Mouse (Mus musculus) embryo, embryonic 9.5 days (tissue): ENCODE measurements around the gene Asl.

Source experiments
- DNase-seq: peaks from one replicate; pipeline ENCODE4 v3.0.0-alpha.2; 2017; ENCODE audit errors: extremely low spot score

Asl gene

DNA sequence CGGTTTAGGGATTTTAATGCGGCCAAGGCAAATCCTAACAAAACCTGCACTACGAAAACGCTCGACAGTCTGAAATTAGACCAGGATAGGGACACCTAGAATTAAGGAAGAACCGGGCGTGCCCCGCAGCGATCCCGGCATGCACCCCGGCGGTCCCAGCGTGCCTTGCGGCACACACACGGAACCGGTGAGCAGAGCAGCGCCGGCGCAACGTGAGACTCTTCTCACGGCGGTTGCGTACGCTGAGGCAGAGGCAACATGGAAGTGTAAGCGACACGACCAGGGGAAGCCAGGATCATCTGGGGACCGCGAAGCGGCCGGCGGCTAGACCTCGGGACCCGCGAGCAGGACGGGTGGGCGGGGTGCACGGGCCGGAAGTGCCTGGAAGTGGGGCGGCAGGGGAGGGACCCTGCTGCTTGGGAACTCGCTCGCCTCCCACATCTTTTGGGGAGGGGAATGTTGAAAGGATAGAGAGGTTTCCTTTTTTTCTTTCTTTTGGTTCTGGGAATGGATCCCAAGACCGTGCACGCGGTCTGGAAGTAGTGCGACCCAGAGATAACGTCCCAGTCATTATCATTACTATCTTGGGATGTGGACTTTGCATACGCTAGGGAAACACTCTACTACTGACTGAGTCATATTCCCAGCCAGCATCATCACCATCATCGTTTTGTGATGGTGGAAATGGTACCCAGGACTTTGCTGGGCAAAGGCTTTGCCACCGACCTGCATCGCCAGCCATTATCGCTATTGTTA lies at the start of gene Asl, which contains the start of gene Crcp:
TSS of gene Asl (minus strand) at position 106 of the 756 bp plus-strand sequence.
TSS of gene Crcp (plus strand) at position 149 of the 756 bp plus-strand sequence.
- DNase-seq, result peak; percentile 87

DNA sequence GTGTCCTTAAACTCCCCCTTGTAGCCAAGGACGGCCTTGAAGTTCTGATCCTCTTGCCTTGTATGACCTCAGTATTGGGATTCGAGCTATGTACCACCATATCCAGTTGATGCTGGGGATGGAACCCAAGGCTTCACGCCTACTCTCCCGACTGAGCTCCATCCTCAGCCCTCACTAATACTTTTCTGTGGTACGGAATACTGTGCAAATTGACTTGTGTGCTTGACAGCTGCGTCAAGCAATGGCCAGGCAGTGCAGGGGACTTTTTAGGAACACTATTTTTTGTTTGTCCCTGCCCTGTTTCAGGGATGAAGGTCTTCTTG lies 49.7 kb upstream of the Asl start:
- no peak for DNase-seq

- DNase-seq, result no peak
Observed at GRCm38 (mm10) chr5:130078096-130078833, 49.2 kb upstream of the Asl start.

DNA sequence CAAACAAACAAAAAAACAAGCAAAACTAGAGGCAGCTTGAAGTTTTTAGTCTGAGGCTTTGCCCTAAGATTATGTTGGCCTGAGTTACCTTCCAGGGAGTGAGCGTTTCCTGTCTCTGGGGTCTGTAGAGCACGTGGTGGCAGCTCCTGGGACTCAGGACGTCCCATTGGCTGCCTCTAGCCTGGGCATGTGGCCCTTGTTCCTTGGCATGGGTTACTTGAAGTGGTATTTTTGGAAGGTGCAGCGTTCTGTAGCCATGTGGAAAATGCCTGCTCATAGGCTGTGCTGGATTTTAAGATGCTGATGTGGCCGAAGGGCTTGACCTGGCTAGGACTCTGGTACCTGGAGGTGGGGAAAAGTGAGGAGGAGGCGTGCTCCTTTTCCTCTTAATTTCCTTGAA lies 47.3 kb upstream of the Asl start:
- no peak for DNase-seq

DNA sequence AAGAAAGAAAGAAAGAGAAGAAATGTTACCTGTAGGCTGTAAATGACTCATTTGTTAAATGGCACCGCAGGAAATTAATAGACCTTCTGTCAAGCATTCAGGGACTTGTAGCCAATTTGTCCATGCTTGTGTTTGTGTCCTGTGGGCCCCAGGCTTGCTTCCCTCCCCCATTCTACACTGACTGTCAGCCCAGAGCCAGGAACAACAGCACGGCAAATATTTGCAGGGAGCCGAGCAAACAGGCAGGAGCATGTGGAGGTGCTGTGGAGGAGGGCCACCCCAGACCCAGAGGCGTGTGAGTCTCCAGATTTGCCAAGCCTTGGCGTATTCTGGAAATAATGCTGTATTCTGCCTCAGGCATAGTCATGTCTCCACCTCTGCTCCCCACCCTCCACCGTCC lies 45.4 kb upstream of the Asl start:
- no peak for DNase-seq

DNA sequence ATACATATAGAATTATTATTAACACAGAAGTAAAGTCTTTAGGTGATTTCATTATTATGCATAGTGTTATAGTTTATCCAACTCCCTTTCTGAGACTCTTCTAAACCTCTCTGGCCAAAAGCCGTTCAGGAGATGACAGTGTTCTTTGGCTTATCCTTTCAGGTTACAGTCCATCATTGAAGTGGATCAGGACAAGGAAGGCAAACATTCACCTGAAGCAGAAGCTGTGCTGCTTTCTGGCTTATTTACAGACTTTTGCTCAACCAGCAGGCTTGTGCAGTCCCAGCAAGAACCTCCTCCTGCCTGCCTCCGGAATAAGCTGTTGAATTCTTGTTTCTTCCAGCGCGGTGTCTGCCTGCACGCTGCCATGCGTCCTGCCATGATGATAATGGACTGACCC lies 44.0 kb upstream of the Asl start, which contains the start of gene Tpst1:
TSS of gene Tpst1 (plus strand) at position 301 of the 400 bp plus-strand sequence.
- no peak for DNase-seq

- no peak for DNase-seq
Observed at GRCm38 (mm10) chr5:130067841-130068264, 38.8 kb upstream of the Asl start.

DNA sequence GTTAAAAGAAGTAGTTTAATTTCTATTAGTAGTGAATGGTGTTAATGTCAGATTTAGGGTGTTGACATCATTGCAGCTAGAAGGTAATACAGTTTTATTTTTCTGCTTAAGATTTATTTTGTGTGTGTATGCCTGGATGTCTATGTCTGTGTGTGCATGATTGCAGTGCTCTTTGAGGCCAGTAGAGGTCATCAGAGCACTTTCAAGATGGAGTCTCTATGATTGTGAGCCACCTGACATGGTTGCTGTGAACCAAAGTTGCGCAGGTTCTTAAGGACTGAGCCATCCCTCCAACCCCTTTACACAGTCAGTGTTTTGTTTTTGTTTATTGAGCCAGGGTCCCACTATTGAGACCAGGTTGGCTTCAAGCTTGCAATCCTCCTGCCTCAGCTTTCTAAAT lies 36.5 kb upstream of the Asl start:
- no peak for DNase-seq

DNA sequence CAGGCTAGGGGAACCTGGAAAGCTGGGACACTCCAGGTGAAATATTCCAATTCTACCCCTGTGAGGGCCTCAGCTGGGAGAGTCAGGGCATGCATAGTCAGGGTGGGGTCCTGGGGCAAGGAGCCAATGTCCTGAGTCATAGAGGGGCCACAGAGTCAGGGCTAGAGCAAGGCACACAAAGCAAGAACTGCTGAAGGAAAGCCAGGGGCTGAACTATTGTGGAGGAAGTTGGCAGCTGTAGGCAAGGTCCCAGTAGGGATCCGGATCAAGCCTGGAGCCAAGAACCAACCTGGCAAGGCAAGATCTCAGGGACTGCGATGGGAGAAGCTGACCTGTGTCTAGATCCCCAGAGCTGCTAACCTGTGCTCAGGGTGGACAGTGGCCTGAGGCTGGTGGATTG lies 34.7 kb upstream of the Asl start:
- no peak for DNase-seq

DNA sequence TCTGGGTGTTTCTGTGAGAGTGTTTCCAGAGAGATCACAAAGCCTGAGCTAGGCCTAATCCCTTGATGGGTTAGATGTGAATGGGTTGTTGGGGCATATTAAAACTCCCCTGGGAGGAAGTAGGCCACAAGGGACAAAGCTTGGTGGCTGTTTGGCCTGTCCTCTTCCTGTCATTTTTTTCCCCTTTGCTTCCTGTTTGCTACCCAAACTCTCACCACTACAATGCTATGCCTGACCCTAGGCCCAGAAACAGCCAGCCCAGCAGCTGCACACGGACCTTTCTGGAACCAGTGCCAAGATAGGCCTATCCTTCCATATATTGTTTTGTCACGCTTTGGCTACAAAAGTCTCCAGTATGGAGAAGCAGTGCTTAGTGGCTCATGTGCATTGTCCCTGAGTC lies 33.0 kb upstream of the Asl start:
- DNase-seq, result no peak

GRCm38 (mm10) chr5:130060329-130060665 lies 31.2 kb upstream of the Asl start:
- no peak for DNase-seq

DNA sequence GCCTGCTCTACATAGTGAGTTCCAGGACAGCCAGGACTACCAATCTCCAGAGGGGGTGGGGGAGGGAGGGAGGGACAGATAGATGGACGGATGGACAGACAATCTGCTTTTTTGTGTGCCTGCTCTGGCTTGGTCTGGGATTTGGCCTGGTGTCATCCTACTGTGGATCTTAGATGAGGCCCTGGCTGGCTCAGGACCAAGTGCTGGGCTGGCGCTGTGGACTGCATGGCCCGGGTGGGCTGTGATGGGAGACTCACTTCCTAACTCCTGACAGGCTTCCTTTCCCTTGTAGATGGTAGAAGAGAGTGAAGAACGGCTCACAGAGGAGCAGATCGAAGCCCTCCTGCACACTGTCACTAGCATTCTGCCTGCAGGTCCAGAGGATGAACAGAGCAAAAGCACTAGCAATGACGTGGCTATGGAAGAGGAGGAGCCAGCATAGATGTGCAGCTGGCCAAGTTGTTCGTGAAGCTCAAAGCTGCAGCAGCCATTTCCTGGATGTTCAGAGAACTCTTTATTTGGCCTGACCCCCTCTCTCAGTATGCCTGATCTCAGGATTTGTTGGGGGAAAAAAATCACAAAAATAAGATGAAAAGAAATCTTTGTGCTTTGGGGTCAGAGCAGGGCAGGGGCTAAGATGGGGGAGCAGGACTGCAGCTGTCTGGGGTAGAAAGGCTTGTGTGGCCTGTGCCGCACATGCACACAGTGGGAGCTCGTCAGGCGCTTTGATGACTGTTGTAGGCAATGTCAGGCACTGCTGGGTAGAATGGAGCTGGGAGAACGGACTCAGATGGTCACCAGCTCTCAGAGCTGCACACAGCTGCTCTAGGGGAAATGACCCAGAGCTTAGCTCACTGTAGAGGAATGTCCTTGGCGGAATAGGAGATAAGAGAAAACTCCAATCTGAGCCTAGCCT lies 30.6 kb upstream of the Asl start:
- no peak for DNase-seq

DNA sequence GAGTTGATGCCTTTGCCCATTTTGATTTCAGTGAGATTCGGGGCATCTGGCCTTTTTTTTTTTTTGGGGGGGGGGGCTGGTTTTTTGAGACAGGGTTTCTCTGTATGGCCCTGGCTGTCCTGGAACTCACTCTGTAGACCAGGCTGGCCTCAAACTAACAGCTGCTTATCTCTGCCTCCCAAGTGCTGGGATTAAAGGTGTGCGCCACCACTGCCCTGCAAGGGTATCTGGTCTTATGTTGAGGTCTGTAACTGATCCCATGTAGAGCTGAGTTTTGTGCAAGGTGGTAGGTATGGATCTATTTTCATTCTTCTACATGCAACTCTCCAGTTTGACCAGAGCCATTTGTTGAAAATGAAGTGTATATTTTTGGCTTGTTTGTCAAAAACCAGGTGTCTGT lies 27.3 kb upstream of the Asl start:
- DNase-seq, result no peak

DNA sequence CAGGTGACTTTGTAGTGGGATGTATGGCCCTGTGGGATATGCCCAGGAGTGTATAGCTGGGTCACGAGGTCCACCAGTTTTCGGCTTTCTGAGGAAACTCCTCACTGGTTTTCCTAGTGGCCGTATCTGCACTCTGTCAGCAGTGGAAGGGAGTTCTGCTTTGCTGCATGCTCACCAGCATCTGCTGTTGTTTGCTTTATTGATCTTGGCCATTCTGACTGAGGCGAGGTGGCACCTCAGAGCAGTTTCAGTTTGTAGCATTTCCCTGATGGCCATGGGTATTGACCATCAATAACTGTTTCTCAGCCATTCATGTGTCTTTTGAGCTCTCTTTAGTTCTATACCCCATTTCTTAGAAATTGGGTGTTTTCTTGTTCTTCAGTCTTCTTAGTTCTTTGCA lies 26.6 kb upstream of the Asl start:
- DNase-seq, result no peak

DNA sequence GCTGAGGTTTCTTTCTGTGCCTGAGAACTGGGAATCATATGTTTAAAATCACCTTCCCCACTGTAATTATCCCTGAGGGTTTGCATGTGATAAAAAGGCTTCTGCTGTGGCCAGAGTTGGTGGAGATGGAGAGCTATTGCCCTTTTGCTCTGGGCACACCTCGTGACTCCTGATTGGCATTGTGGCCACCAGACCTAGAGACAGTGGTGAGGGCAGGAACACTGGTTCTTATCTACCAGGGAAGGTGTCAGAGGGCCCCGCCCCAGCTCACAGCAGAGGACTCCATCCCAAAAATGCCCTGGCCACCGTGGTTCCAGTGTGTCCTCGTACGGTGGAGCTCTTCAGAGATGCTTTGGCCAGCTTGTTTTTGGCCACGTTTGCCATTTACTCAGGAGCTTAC lies 23.9 kb upstream of the Asl start:
- no peak for DNase-seq

DNA sequence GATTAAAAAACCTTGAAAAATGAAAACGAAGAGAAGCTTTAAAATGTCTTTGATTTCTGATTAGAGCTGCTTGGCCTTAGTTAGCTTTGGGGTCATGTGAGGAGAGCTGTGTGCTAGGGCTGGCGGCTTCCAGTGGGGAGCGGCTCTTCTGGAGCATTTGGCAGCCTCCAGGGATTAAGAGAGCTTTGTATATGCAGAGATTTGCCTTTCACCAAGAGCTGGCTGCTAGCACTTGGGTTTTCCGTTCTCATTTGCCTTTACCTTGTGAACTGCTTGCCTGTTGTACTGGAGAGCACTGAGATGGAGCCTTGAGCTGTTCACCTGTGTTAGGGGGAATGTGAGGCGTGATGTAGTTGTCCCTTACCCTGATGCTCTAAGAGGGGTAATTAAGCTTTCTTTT lies 23.5 kb upstream of the Asl start:
- DNase-seq, result no peak

DNA sequence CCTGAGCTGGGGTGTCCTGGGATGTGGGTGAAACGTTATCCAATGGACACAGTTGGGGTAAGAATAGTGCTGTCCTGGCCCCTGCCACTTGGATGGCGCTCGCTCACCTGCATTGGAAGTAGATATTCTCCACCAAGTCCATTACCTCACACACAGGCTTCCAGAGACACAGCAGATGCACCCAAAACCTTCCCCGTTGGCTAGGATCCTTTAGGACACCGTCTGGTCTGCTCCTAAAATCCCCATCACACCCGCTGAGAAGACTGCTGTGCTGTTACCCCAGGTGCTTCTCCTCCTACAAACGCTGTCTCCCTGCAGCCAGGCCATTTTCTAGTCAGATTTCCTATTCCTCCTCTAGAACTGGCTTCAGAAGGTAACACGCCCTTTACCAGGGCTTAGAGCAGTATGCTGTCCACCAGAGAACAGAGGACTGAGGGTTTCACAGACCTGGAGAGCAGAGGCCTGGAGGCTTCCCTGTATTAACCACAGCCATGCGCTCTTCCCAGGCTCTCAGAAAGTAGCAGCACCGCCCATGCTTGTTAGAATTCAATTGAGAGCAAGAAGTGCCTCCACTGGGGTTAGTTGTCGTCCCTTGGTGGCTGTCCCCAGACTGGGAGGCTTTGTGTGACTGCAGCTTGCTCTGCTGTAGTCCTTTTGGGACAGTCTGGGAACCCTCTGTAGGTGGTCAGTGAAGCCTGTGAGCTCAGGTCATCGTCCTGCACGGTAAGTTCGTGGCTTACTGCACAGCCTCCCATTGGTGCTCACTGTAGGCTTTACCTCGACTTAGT lies 22.2 kb upstream of the Asl start:
- DNase-seq, result no peak

DNA sequence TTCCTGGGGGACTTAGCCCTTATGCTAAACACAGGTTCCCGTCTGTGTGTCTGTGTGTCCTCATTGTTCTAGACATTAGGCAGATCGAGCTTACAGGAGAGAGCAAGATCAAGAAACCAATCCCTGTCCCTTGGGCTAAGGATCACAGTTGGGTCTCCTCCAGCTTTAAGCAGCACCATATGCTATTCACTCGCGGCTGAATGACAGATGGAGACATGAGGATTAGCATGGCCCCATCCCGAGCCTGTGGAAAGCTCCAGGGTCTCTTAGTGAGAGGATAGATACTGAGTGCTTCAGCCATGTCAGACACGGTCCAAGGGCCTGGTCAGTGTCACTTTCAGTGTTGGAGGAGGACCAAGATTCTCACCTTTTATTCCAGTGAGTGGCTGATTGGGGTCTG lies 21.4 kb upstream of the Asl start:
- no peak for DNase-seq

- no peak for DNase-seq
Observed at GRCm38 (mm10) chr5:130048786-130049520, 19.9 kb upstream of the Asl start.

DNA sequence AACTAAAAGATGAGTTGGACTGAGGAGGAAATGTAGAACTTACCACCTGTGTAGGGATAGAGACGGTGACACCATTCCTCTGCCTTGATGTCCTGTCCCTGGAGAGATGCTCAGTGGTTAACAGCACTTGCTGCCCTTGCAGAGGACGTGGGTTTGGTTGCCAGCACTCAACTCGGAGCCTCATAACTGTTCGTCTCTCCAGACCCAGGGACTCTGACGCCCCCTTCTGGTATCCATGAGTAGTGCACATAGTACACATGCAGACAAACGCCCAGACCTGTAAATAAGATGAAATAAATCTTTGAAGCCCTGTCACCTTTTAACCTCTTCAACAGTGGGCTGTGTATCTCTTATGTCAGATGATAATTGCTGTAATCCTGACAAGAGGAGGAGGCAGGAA lies 18.0 kb upstream of the Asl start:
- no peak for DNase-seq

- no peak for DNase-seq
Observed at GRCm38 (mm10) chr5:130046589-130046988, 17.5 kb upstream of the Asl start.
